Mouse (Mus musculus) forebrain, embryonic 16.5 days (tissue): ENCODE results near the gene Lamb3. TPM values are rescaled to one million over a fixed set of nuclear protein-coding genes. Genes with fewer than 3 reads are reported as not detected.
"Not testable (repeated sequence)": the region's sequence is repeated elsewhere in the genome, so short reads cannot be mapped to it uniquely, and the experiment has no call there.

Experiments
- ATAC-seq: fragments of 200-750 bp; cut with Nextera tagmentation; 2 replicates; pipeline ENCODE4 v1.8.0; 2017; ENCODE audit warnings: mild to moderate bottlenecking, moderate library complexity
- H3K27ac ChIP-seq: fragments of 300-500 bp; sonication (generic); 2 replicates; pipeline ENCODE4 v1.5.1; 2014; ENCODE audit warnings: low read length, control low read depth
- H3K27me3 ChIP-seq: fragments of 300-500 bp; sonication (generic); replicated peaks from 2 replicates; pipeline ENCODE4 v1.6.1; 2014; ENCODE audit warnings: low read length; ENCODE audit not compliant: control insufficient read depth, insufficient read depth
- H3K36me3 ChIP-seq: fragments of 300-500 bp; sonication (generic); 2 replicates; pipeline ENCODE4 v1.6.1; 2014; ENCODE audit not compliant: control insufficient read depth, insufficient read depth
- H3K4me1 ChIP-seq: fragments of 300-500 bp; sonication (generic); replicated peaks from 2 replicates; pipeline ENCODE4 v1.6.1; 2014; ENCODE audit warnings: low read length; ENCODE audit not compliant: control insufficient read depth, insufficient read depth
- H3K4me2 ChIP-seq: fragments of 300-500 bp; sonication (generic); 2 replicates; pipeline ENCODE4 v1.6.1; 2014; ENCODE audit warnings: mild to moderate bottlenecking, low read length, control low read depth
- H3K4me3 ChIP-seq: fragments of 300-500 bp; sonication (generic); replicated peaks from 2 replicates; pipeline ENCODE4 v1.5.1; 2014; ENCODE audit warnings: mild to moderate bottlenecking, low read length, control low read depth
- H3K9ac ChIP-seq: fragments of 300-500 bp; sonication (generic); replicated peaks from 2 replicates; pipeline ENCODE4 v1.6.1; 2014; ENCODE audit warnings: low read depth, low read length, control low read depth
- H3K9me3 ChIP-seq: fragments of 300-500 bp; sonication (generic); 2 replicates; pipeline ENCODE4 v1.6.1; 2016; ENCODE audit warnings: low read length; ENCODE audit not compliant: control insufficient read depth
- WGBS: fragments of 180-500 bp; shearing (Covaris S2); extraction: QIAGEN DNeasy Blood & Tissue Kit; methylation state at CpG from one replicate; pipeline ENCODE4 v1.1.7; 2014; 5-methylcytosine and 5-hydroxymethylcytosine counted together
- polyA plus RNA-seq: library from polyadenylated mRNA; unstranded; fragments of >200 nt; fragmentation: Nextera tagmentation; extraction: Ambion mirVana; gene quantifications from 2 replicates; pipeline ENCODE4 v1.2.1, GENCODE M21; 2015

Lamb3 gene
- polyA plus RNA-seq, 1 experiment from 2014 or later, result 0.58 TPM

- WGBS, result 88% methylated on average over 7 of the region's 7 CpGs
- H3K27me3 ChIP-seq, result no peaks in the 10 kb centered on the region
- H3K9ac ChIP-seq, result no peak overlapping the region
- no peak overlapping the region for H3K27ac ChIP-seq
- H3K4me1 ChIP-seq, result 0 out of 2 replicates have a peak, but pooled peaks cover 2% of the 10 kb centered on the region
- no peak overlapping the region for H3K4me2 ChIP-seq
- H3K9me3 ChIP-seq, result no peaks in the 10 kb centered on the region
- no peaks in the 10 kb centered on the region for H3K36me3 ChIP-seq
- no peak for ATAC-seq
- no peak overlapping the region for H3K4me3 ChIP-seq
Observed at GRCm38 (mm10) chr1:193251386-193251785, 43.9 kb downstream of the Lamb3 start.

DNA sequence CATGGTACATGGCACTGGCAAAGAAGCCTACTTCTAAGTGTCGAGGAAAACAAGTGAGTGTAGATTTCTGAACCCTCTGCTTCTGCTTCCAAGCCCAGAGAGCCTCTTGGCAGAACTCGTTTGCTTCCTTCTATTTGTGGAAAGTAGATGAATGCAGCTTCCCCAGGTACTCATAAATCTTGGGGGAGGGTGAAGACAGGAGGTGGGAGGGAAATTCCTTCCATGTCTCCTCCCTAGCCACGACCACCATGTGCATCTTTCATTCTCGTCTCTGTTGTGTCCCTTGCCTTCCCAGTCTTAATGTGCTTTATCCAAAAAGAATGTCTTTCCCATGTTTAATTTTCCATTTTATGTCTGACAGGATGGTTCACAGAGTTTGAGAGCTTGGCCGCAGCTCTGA is 45.1 kb downstream of the Lamb3 start:
- no peaks in the 10 kb centered on the region for H3K27me3 ChIP-seq
- no peak overlapping the region for H3K4me3 ChIP-seq
- H3K4me1 ChIP-seq, result peaks cover 5% of the 10 kb centered on the region; the same call in 1 of the 2 replicates
- H3K36me3 ChIP-seq, result no peaks in the 10 kb centered on the region
- H3K27ac ChIP-seq, result no peak overlapping the region
- no peaks in the 10 kb centered on the region for H3K9me3 ChIP-seq
- H3K9ac ChIP-seq, result no peak overlapping the region
- ATAC-seq, result no peak
- WGBS, result 58% methylated on average over 5 of the region's 5 CpGs
- H3K4me2 ChIP-seq, result no peak overlapping the region

DNA sequence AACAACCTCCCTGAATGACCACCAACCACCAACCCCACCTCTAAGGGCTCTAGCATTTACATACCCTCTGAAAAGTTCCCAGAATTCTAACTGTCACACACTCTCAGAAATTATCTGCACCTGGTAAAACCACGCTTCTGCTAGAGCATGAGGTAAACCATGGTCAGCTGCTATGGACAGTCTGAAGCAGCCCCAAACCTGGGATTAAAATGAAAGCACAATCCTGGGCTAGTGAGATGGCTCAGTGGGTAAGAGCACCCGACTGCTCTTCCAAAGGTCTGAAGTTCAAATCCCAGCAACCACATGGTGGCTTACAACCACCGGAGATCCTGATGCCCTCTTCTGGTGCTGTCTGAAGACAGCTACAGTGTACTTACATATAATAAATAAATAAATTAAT is 46.4 kb downstream of the Lamb3 start:
- not testable (repeated sequence) for H3K4me2 ChIP-seq, ATAC-seq, H3K27ac ChIP-seq, H3K36me3 ChIP-seq, H3K4me3 ChIP-seq, H3K4me1 ChIP-seq, H3K9me3 ChIP-seq, H3K27me3 ChIP-seq, H3K9ac ChIP-seq
- 73% methylated on average over 3 of the region's 3 CpGs for WGBS

DNA sequence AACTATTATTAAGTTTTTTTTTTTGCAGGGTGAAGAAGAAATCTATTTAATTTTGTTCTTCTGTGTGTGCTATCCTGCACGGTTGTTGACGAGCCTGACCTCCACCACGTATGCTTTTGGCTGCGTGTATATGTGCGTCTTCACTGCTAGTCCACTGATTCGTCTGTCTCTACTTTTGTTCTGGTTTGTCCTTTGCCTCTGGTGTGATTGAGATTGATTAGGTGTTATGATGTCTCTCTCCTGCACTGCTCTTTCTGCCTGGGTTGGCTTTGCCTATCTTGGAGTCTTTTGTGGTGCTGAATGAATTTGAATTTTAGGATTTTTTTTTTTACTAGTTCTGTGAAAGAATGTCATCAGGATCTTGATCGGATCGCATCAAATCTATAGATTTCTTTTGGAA is 47.5 kb downstream of the Lamb3 start:
- Histone ChIP-seq H3K4me1 (peaks cover 5% of the 10 kb centered on the region; the same call in 1 of the 2 replicates), H3K4me3 (no peak overlapping the region), H3K27me3 (no peaks in the 10 kb centered on the region), H3K9ac (no peak overlapping the region), H3K9me3 (no peaks in the 10 kb centered on the region), H3K36me3 (no peaks in the 10 kb centered on the region), H3K4me2 (no peak overlapping the region), H3K27ac (no peak overlapping the region)
- no peak for ATAC-seq
- WGBS, result 76% methylated on average over 8 of the region's 8 CpGs

GRCm38 (mm10) chr1:193255488-193256288 is 48.2 kb downstream of the Lamb3 start:
- H3K4me2 ChIP-seq, result no peak overlapping the region
- no peak overlapping the region for H3K27ac ChIP-seq
- H3K4me1 ChIP-seq, result peaks cover 5% of the 10 kb centered on the region; the same call in 1 of the 2 replicates
- no peaks in the 10 kb centered on the region for H3K9me3 ChIP-seq
- H3K36me3 ChIP-seq, result no peaks in the 10 kb centered on the region
- no peak overlapping the region for H3K9ac ChIP-seq
- WGBS, result 32% methylated on average over 3 of the region's 3 CpGs
- ATAC-seq, result peak; percentile 68
- no peaks in the 10 kb centered on the region for H3K27me3 ChIP-seq
- no peak overlapping the region for H3K4me3 ChIP-seq

DNA sequence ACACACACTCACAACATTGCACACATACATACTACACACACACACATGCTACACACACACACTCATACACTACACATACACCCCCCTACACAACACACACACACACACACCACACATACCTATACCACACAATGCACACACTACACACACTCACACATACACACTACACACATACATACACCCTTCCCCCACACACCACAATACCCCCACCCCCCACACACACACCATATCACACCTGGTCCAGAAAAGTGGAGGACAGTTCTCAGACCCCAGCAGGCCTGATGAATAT is 48.7 kb downstream of the Lamb3 start:
- Histone ChIP-seq H3K27ac (no peak overlapping the region), H3K36me3 (no peaks in the 10 kb centered on the region), H3K4me1 (peaks cover 5% of the 10 kb centered on the region; the same call in 1 of the 2 replicates), H3K9me3 (no peaks in the 10 kb centered on the region), H3K9ac (no peak overlapping the region), H3K4me2 (no peak overlapping the region), H3K4me3 (no peak overlapping the region), H3K27me3 (no peaks in the 10 kb centered on the region)
- ATAC-seq, result peak; percentile 28; the same call in 1 of the 2 replicates

DNA sequence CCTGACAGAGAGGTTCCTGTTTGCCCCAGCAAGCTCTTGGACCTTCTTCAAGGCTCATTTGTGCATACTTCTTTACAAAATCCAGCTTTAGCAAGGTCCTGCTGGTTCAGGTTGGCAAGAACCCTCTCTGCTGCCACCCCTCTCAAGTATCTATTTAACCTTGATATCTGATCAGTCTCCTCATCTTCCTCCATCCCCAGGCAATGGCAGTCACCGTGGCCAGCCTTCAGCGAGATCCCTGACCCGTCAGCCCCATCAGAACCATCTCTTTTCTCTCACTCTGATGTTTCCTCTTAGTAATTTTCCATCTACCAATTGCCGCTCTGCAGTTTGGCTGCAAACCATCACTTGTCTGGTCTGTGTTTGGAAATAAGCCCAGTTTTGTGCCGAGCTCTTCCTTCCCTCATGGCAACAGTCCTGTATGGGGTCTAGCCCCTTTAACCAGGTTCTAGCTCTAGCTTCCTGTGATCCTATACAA is 49.2 kb downstream of the Lamb3 start:
- H3K9me3 ChIP-seq, result no peaks in the 10 kb centered on the region
- H3K27me3 ChIP-seq, result no peaks in the 10 kb centered on the region
- no peak for ATAC-seq
- H3K4me2 ChIP-seq, result no peak overlapping the region
- no peak overlapping the region for H3K27ac ChIP-seq
- H3K4me3 ChIP-seq, result no peak overlapping the region
- peaks cover 5% of the 10 kb centered on the region; the same call in 1 of the 2 replicates for H3K4me1 ChIP-seq
- WGBS, result 37% methylated on average over 5 of the region's 5 CpGs
- no peak overlapping the region for H3K9ac ChIP-seq
- no peaks in the 10 kb centered on the region for H3K36me3 ChIP-seq

- H3K9ac ChIP-seq, result no peak overlapping the region
- no peak for ATAC-seq
- WGBS, result 87% methylated on average over 9 of the region's 9 CpGs
Observed at GRCm38 (mm10) chr1:193259559-193259958, 52.1 kb downstream of the Lamb3 start.

DNA sequence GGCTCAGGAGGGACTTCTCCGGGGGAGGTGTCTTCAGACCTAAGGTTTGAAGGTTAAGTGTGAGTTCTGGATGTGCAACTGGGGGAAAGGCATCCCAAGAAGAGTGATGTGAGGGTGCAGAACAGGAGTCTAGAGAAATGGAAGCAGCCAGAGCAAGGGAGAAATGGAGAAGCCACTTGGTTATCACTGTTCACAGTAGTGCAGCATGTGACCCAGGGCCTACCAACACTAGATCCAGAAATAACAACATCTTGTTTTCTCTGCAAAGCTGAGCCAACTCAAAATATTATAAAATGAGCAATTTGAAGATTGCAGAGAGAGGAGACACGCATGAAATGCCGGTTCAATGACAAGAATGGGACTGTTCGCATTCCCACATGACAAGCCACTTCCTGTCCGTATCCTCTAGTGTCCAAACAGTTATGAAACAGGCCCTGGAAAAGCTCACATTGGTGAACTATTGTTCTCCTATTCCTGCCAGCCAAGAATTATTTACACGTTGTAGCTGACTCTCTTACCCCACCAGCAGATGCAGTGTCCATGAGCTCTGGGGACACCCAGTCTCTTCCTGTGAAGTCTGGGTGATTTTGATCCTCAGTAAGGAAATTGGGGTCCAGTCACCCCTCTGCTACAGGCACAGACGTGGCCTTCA is 54.5 kb downstream of the Lamb3 start:
- no peak overlapping the region for H3K4me3 ChIP-seq
- H3K4me2 ChIP-seq, result no peak overlapping the region
- H3K27ac ChIP-seq, result no peak overlapping the region
- ATAC-seq, result no peak
- H3K4me1 ChIP-seq, result peaks cover 8% of the 10 kb centered on the region
- WGBS, result 70% methylated on average over 7 of the region's 7 CpGs
- no peaks in the 10 kb centered on the region for H3K9me3 ChIP-seq
- no peaks in the 10 kb centered on the region for H3K27me3 ChIP-seq
- H3K9ac ChIP-seq, result no peak overlapping the region
- no peaks in the 10 kb centered on the region for H3K36me3 ChIP-seq

More at GRCm38 (mm10) chr1:193259559-193259958, 52.1 kb downstream of the Lamb3 start:
- H3K27me3 ChIP-seq, result no peaks in the 10 kb centered on the region
- H3K36me3 ChIP-seq, result no peaks in the 10 kb centered on the region
- H3K4me2 ChIP-seq, result no peak overlapping the region
- H3K9me3 ChIP-seq, result no peaks in the 10 kb centered on the region
- no peak overlapping the region for H3K27ac ChIP-seq
- H3K4me1 ChIP-seq, result peaks cover 12% of the 10 kb centered on the region
- H3K4me3 ChIP-seq, result no peak overlapping the region
